Mouse (Mus musculus) megakaryocyte, adult 5-6 weeks (primary cell): ENCODE results near the gene Rin3. TPM values are rescaled to one million over a fixed set of nuclear protein-coding genes. Genes with fewer than 3 reads are reported as not detected.

Source experiments
- ATAC-seq: 2 replicates; pipeline ENCODE4 v1.8.0; 2016; ENCODE audit warnings: mild to moderate bottlenecking, inconsistent platforms; ENCODE audit not compliant: poor library complexity, severe bottlenecking
- total RNA-seq, 2 experiments: library from RNA; stranded (forward) in 1 of 2; stranded (reverse) in 1 of 2; fragments of 153-499, 151-499 nt in 1 of 2; fragments of 221-1000, 200-1000 nt in 1 of 2; gene quantifications; 2 replicates each; pipeline versions ENCODE4 v1.2.3 to v1.2.4; 2015 to 2017

Gene Rin3
- total RNA-seq, 2 experiments from 2014 or later: 121 to 188 TPM

DNA sequence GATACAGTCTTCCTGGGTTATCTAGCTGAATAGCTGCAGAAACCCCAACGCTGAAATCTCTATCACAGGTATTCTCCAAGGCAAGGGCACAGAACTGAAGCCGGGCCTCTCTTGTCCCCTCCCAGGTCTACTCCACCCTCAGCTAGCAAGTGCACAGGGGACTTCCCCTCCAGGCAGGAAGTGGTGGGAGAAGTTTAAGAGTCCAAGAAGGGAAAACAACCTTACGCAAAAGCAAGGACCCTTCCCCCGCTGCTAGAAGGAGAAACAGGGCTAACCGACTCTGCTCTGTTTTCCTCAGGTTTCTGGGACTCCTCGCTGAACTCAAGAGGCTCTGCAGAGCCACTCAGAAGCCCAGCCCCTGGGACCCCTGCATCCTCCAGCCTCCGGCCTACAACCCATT lies 85.2 kb downstream of the Rin3 start:
- peak; percentile 53 for ATAC-seq

GRCm38 (mm10) chr12:102368556-102368955 lies 85.7 kb downstream of the Rin3 start:
- ATAC-seq: no peak

DNA sequence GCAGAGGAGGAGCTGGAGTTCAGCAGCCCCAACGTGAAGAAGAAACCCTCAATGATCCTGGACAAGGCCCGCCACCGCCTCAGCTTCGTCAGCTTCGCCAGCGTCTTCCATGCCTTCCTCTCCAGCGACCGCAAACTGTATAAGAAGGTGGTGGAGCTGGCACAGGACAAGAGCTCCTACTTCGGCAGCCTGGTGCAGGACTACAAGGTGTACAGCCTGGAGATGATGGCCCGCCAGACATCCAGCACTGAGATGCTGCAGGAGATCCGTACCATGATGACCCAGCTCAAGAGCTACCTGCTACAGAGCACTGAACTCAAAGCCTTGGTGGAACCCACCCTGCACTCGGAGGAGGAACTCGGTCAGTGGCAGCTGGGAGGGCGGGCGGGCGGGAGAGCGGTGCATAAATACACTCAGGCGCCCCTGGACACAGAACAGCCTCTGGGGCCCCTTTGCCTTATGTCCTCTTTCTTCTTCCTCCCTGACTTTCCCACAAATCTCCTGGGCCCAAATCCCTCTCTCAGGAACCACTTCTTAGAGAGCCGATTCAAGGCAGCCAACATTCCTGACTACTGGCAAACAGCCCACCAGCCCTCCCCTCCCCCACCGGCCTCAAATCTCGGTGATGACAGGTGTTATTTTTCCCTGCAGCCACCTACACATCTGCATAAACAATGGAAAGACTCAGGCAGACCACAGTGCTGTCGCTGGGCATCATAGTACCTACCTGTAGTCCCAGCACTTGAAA lies 86.8 kb downstream of the Rin3 start:
- ATAC-seq: no peak

DNA sequence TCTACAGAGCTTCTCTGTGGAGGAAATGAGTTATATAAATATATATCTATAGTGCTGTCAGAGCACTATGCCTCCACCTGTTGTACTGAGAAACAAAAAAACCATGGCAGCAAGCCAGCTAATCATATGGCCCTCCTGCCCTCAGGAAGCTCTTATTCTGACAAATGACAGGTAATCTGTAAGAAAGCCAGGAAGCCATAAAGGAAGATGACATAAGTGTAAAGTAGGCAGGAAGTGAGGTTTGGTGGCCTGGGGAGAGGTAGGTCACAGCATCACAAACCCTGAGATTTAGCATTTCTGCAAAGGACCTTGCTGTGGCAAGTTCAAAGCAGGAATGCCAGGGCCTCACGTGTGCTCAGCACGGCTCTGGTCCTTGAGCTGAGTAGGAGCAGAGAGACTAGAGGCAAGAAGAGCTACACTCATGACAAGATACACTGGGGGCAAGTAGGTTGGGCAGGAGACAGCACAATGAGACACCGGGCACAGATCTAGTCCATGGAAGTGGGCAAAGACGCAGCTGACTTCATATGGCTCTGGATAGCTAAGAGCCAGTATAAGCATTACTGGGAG lies 88.2 kb downstream of the Rin3 start:
- peak; percentile 6; the same call in 1 of the 2 replicates for ATAC-seq

GRCm38 (mm10) chr12:102372322-102372721 lies 89.5 kb downstream of the Rin3 start:
- ATAC-seq: no peak

DNA sequence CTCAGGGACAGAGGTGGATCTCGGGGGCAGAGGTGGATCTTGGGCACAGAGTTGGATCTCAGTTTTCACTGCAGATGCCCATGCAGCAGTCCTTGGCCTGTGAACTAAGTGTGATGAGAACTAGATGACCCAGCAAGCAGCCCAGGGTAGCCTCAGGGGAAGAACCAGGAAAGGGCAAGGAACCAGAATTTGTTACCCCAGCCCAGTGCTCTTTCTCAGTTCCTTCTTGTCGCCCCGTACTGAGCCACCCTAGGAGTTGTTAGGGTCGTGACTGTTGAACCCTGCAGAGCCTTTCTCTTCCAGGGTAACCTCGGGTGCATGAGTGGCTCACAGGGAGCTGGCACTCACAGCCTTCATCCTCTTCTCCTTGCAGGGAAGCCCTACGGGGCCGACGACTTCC lies 99.3 kb downstream of the Rin3 start:
- ATAC-seq: no peak

GRCm38 (mm10) chr12:102383288-102383687 lies 100.4 kb downstream of the Rin3 start:
- 0 out of 2 replicates have a peak, but pooled peaks have one; percentile 12 for ATAC-seq

DNA sequence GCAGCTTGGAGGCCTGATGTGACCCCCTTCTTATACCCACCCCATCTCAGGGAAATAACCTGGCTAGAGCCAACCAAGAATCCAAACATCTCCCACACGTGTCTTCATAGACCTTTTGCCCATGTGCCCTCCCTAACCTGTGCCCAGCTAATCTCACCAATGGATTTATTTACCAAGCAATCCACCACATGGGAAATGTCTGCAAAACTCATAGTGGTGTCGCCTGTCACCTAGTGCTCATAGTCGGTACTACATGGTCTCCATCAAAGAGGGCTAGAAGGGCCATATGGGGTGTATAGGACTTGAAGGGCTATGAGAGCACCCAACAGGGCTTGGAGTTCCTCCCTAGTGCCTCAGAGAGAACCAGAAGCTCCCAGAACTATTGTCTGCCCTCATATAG lies 102.0 kb downstream of the Rin3 start:
- ATAC-seq: peak; percentile 39

- ATAC-seq: peak; percentile 80
These were observed 104.5 kb downstream of the Rin3 start for GRCm38 (mm10) chr12:102387219-102387917.

GRCm38 (mm10) chr12:102390042-102390441 lies 107.2 kb downstream of the Rin3 start:
- no peak for ATAC-seq

- no peak for ATAC-seq
These were observed 108.3 kb downstream of the Rin3 start for GRCm38 (mm10) chr12:102391109-102391508.

- peak; percentile 13; the same call in 1 of the 2 replicates for ATAC-seq
These were observed 109.1 kb downstream of the Rin3 start for GRCm38 (mm10) chr12:102391982-102392381.

- ATAC-seq: no peak
These were observed 111.6 kb downstream of the Rin3 start for GRCm38 (mm10) chr12:102394496-102394895.

GRCm38 (mm10) chr12:102395537-102395936 lies 112.7 kb downstream of the Rin3 start:
- ATAC-seq: no peak

GRCm38 (mm10) chr12:102395998-102396991 lies 113.4 kb downstream of the Rin3 start:
- no peak for ATAC-seq

GRCm38 (mm10) chr12:102398588-102398987 lies 115.7 kb downstream of the Rin3 start:
- ATAC-seq: peak; percentile 19; the same call in 1 of the 2 replicates

GRCm38 (mm10) chr12:102413171-102413570 lies 130.3 kb downstream of the Rin3 start:
- ATAC-seq: no peak

- no peak for ATAC-seq
These were observed 131.8 kb downstream of the Rin3 start for GRCm38 (mm10) chr12:102414686-102415085.

DNA sequence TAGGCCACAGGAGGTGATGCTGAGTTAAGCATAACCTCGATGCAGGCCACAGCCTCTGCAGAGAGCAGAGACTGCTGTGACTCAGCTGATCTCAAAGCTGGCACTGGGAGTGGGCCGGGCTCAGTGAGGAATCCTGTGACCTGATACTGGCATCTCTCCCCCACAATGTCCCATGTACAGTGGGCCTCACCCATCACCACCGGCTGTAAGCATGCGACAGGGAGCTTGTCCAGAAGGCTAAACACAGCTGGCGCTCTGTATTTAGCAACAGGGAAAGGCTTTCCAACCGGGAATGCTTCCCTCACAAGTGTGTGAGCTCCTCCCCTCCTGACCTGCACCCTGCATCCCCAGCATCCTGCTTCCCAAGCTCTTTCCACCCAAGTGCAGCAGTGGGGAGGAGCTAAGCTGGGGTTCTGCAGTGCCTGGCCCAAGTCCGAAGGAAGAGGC lies 133.6 kb downstream of the Rin3 start:
- ATAC-seq: no peak

- no peak for ATAC-seq
These were observed 134.2 kb downstream of the Rin3 start for GRCm38 (mm10) chr12:102416955-102417510.
